Mouse (Mus musculus) embryonic facial prominence, embryonic 10.5 days (tissue): ENCODE measurements around the gene Gpr15. TPM values are rescaled to one million over a fixed set of nuclear protein-coding genes. Genes with fewer than 3 reads are reported as not detected.

ENCODE experiments used
- DNase-seq: peaks from one replicate; pipeline ENCODE4 v3.0.0-alpha.2; 2017; ENCODE audit warnings: low spot score
- H3K27ac ChIP-seq: fragments of 300-500 bp; sonication (generic); replicated peaks from 2 replicates; pipeline ENCODE4 v1.5.1; 2016; ENCODE audit warnings: mild to moderate bottlenecking
- H3K27me3 ChIP-seq: fragments of 300-500 bp; sonication (generic); replicated peaks from 2 replicates; pipeline ENCODE4 v1.6.1; 2016; ENCODE audit warnings: low read depth, mild to moderate bottlenecking; ENCODE audit not compliant: poor library complexity, severe bottlenecking
- H3K36me3 ChIP-seq: fragments of 300-500 bp; sonication (generic); replicated peaks from 2 replicates; pipeline ENCODE4 v1.6.1; 2016; ENCODE audit warnings: mild to moderate bottlenecking, moderate library complexity
- H3K4me1 ChIP-seq: fragments of 300-500 bp; sonication (generic); 2 replicates; pipeline ENCODE4 v1.6.1; 2016
- H3K4me3 ChIP-seq: fragments of 300-500 bp; sonication (generic); 2 replicates; pipeline ENCODE4 v1.5.1; 2016; ENCODE audit warnings: mild to moderate bottlenecking, moderate library complexity
- H3K9me3 ChIP-seq: fragments of 300-500 bp; sonication (generic); 2 replicates; pipeline ENCODE4 v1.6.1; 2016; ENCODE audit warnings: mild to moderate bottlenecking
- WGBS: fragments of 180-500 bp; shearing (Covaris S2); methylation state at CpG from one replicate; pipeline ENCODE4 v1.1.7; 2016; 5-methylcytosine and 5-hydroxymethylcytosine counted together
- polyA plus RNA-seq: library from polyadenylated mRNA; unstranded; fragments of >200 nt; fragmentation: Nextera tagmentation; extraction: Ambion mirVana; gene quantifications from 2 replicates; pipeline ENCODE4 v1.2.1, GENCODE M21; 2016

The Gpr15 gene
- polyA plus RNA-seq, 1 experiment from 2014 or later, result not detected

GRCm38 (mm10) chr16:58697261-58697660 is 21.6 kb downstream of the Gpr15 start:
- H3K9me3 ChIP-seq, result no peaks in the 10 kb centered on the region
- H3K4me1 ChIP-seq, result peaks cover 3% of the 10 kb centered on the region; the same call in 1 of the 2 replicates
- WGBS, result 92% methylated on average over 1 of the region's 1 CpGs

GRCm38 (mm10) chr16:58696796-58697195 is 22.1 kb downstream of the Gpr15 start:
- no peak overlapping the region for H3K4me3 ChIP-seq
- H3K4me1 ChIP-seq, result peaks cover 2% of the 10 kb centered on the region; the same call in 1 of the 2 replicates
- H3K27me3 ChIP-seq, result no peaks in the 10 kb centered on the region
- no peak overlapping the region for H3K27ac ChIP-seq
- no peak for DNase-seq
- WGBS, result 85% methylated on average over 3 of the region's 3 CpGs
- no peaks in the 10 kb centered on the region for H3K9me3 ChIP-seq
- no peaks in the 10 kb centered on the region for H3K36me3 ChIP-seq

More at GRCm38 (mm10) chr16:58697261-58697660, 21.6 kb downstream of the Gpr15 start:
- Histone ChIP-seq H3K36me3 (no peaks in the 10 kb centered on the region), H3K4me3 (no peak overlapping the region), H3K27me3 (no peaks in the 10 kb centered on the region), H3K27ac (no peak overlapping the region)
- DNase-seq, result no peak

GRCm38 (mm10) chr16:58694091-58694490 is 24.8 kb downstream of the Gpr15 start:
- no peaks in the 10 kb centered on the region for H3K4me1 ChIP-seq
- no peak for DNase-seq
- no peaks in the 10 kb centered on the region for H3K9me3 ChIP-seq
- H3K4me3 ChIP-seq, result no peak overlapping the region
- no peak overlapping the region for H3K27ac ChIP-seq
- H3K27me3 ChIP-seq, result no peaks in the 10 kb centered on the region
- WGBS, result 96% methylated on average over 5 of the region's 5 CpGs
- no peaks in the 10 kb centered on the region for H3K36me3 ChIP-seq

GRCm38 (mm10) chr16:58690322-58690732 is 28.5 kb downstream of the Gpr15 start:
- H3K27ac ChIP-seq, result no peak overlapping the region
- H3K27me3 ChIP-seq, result no peaks in the 10 kb centered on the region
- H3K36me3 ChIP-seq, result no peaks in the 10 kb centered on the region
- no peak overlapping the region for H3K4me3 ChIP-seq
- no peaks in the 10 kb centered on the region for H3K9me3 ChIP-seq
- 93% methylated on average over 5 of the region's 5 CpGs for WGBS
- H3K4me1 ChIP-seq, result no peaks in the 10 kb centered on the region
- no peak for DNase-seq

GRCm38 (mm10) chr16:58689555-58690169 is 29.2 kb downstream of the Gpr15 start:
- 86% methylated on average over 5 of the region's 5 CpGs for whole genome bisulfite sequencing
- Histone ChIP-seq H3K36me3 (no peaks in the 10 kb centered on the region), H3K27me3 (no peaks in the 10 kb centered on the region), H3K9me3 (no peaks in the 10 kb centered on the region), H3K4me3 (no peak overlapping the region), H3K27ac (no peak overlapping the region), H3K4me1 (no peaks in the 10 kb centered on the region)
- no peak for DNase-seq

GRCm38 (mm10) chr16:58688534-58688933 is 30.3 kb downstream of the Gpr15 start:
- WGBS, result 95% methylated on average over 1 of the region's 1 CpGs

GRCm38 (mm10) chr16:58685548-58686537 is 33.0 kb downstream of the Gpr15 start:
- no peaks in the 10 kb centered on the region for H3K4me1 ChIP-seq
- H3K27me3 ChIP-seq, result no peaks in the 10 kb centered on the region
- no peak overlapping the region for H3K4me3 ChIP-seq
- 81% methylated on average over 20 of the region's 20 CpGs for WGBS
- no peak for DNase-seq
- H3K27ac ChIP-seq, result no peak overlapping the region
- no peaks in the 10 kb centered on the region for H3K9me3 ChIP-seq
- peaks cover 4% of the 10 kb centered on the region; the same call in 1 of the 2 replicates for H3K36me3 ChIP-seq

More at GRCm38 (mm10) chr16:58688534-58688933, 30.3 kb downstream of the Gpr15 start:
- no peaks in the 10 kb centered on the region for H3K27me3 ChIP-seq
- H3K27ac ChIP-seq, result no peak overlapping the region
- no peak for DNase-seq
- no peak overlapping the region for H3K4me3 ChIP-seq
- no peaks in the 10 kb centered on the region for H3K9me3 ChIP-seq
- H3K36me3 ChIP-seq, result no peaks in the 10 kb centered on the region
- no peaks in the 10 kb centered on the region for H3K4me1 ChIP-seq

- H3K27ac ChIP-seq, result no peak overlapping the region
- H3K27me3 ChIP-seq, result no peaks in the 10 kb centered on the region
- no peak for DNase-seq
- H3K9me3 ChIP-seq, result no peaks in the 10 kb centered on the region
- H3K4me3 ChIP-seq, result no peak overlapping the region
- H3K4me1 ChIP-seq, result no peaks in the 10 kb centered on the region
- H3K36me3 ChIP-seq, result peaks cover 9% of the 10 kb centered on the region
These were observed 34.3 kb downstream of the Gpr15 start for GRCm38 (mm10) chr16:58684537-58684936.

- no peak for DNase-seq
- no peaks in the 10 kb centered on the region for H3K4me1 ChIP-seq
- no peak overlapping the region for H3K4me3 ChIP-seq
- 94% methylated on average over 4 of the region's 4 CpGs for WGBS
- H3K9me3 ChIP-seq, result no peaks in the 10 kb centered on the region
- no peaks in the 10 kb centered on the region for H3K27me3 ChIP-seq
- no peak overlapping the region for H3K27ac ChIP-seq
- H3K36me3 ChIP-seq, result peaks cover 9% of the 10 kb centered on the region
These were observed 35.0 kb downstream of the Gpr15 start for GRCm38 (mm10) chr16:58683911-58684310.

GRCm38 (mm10) chr16:58682870-58683269 is 36.0 kb downstream of the Gpr15 start:
- peaks cover 17% of the 10 kb centered on the region for H3K36me3 ChIP-seq
- H3K27me3 ChIP-seq, result no peaks in the 10 kb centered on the region
- no peaks in the 10 kb centered on the region for H3K9me3 ChIP-seq
- H3K4me1 ChIP-seq, result no peaks in the 10 kb centered on the region
- no peak overlapping the region for H3K27ac ChIP-seq
- no peak for DNase-seq
- H3K4me3 ChIP-seq, result no peak overlapping the region
- 82% methylated on average over 7 of the region's 7 CpGs for WGBS

- WGBS, result 89% methylated on average over 6 of the region's 6 CpGs
- H3K9me3 ChIP-seq, result no peaks in the 10 kb centered on the region
- H3K4me1 ChIP-seq, result no peaks in the 10 kb centered on the region
These were observed 36.8 kb downstream of the Gpr15 start for GRCm38 (mm10) chr16:58682046-58682445.

GRCm38 (mm10) chr16:58678660-58679059 is 40.2 kb downstream of the Gpr15 start:
- Histone ChIP-seq H3K4me1 (no peaks in the 10 kb centered on the region), H3K27ac (no peak overlapping the region), H3K36me3 (peaks cover 52% of the 10 kb centered on the region), H3K4me3 (no peak overlapping the region), H3K9me3 (no peaks in the 10 kb centered on the region), H3K27me3 (no peaks in the 10 kb centered on the region)
- no peak for DNase-seq
- WGBS, result 85% methylated on average over 7 of the region's 7 CpGs

More at GRCm38 (mm10) chr16:58682046-58682445, 36.8 kb downstream of the Gpr15 start:
- Histone ChIP-seq H3K36me3 (peaks cover 24% of the 10 kb centered on the region), H3K27ac (no peak overlapping the region), H3K27me3 (no peaks in the 10 kb centered on the region), H3K4me3 (no peak overlapping the region)
- DNase-seq, result no peak
